Mouse (Mus musculus): ENCODE results near the gene Rpp38. TPM values are rescaled to one million over a fixed set of nuclear protein-coding genes. Genes with fewer than 3 reads are reported as not detected.

The Rpp38 gene
- polyA plus RNA-seq (2012): 1.5 and 1.8 TPM in 2 replicates

- TF ChIP-seq GATA1 (IDR thresholded peaks at IDR 0.05; ENCODE audit: low read length): no peak
Observed at GRCm38 (mm10) chr2:3332484-3333242, at the start of gene Rpp38. Gene Rpp38, minus strand, starts transcription at chr2:3332643.

GRCm38 (mm10) chr2:3365127-3365526, 32.7 kb upstream of the Rpp38 start:
- TF ChIP-seq GATA1 (IDR thresholded peaks at IDR 0.05; ENCODE audit: low read length): no peak

- no peak for TF ChIP-seq GATA1 (IDR thresholded peaks at IDR 0.05; ENCODE audit: low read length)
Observed at GRCm38 (mm10) chr2:3361067-3361466, 28.6 kb upstream of the Rpp38 start.

- TF ChIP-seq GATA1 (IDR thresholded peaks at IDR 0.05; ENCODE audit: low read length): no peak
Observed at GRCm38 (mm10) chr2:3357887-3358286, 25.4 kb upstream of the Rpp38 start.

GRCm38 (mm10) chr2:3356311-3356710, 23.9 kb upstream of the Rpp38 start:
- TF ChIP-seq GATA1 (IDR thresholded peaks at IDR 0.05; ENCODE audit: low read length): no peak

GRCm38 (mm10) chr2:3355793-3356192, 23.4 kb upstream of the Rpp38 start:
- TF ChIP-seq GATA1 (IDR thresholded peaks at IDR 0.05; ENCODE audit: low read length): no peak

- no peak for TF ChIP-seq GATA1 (IDR thresholded peaks at IDR 0.05; ENCODE audit: low read length)
Observed at GRCm38 (mm10) chr2:3353160-3353559, 20.7 kb upstream of the Rpp38 start.

GRCm38 (mm10) chr2:3348919-3349318, 16.5 kb upstream of the Rpp38 start:
- no peak for TF ChIP-seq GATA1 (IDR thresholded peaks at IDR 0.05; ENCODE audit: low read length)

GRCm38 (mm10) chr2:3348422-3348821, 16.0 kb upstream of the Rpp38 start:
- no peak for TF ChIP-seq GATA1 (IDR thresholded peaks at IDR 0.05; ENCODE audit: low read length)

GRCm38 (mm10) chr2:3335611-3336301, 3.3 kb upstream of the Rpp38 start, which contains the start of gene Acbd7:
Gene Acbd7, plus strand, starts transcription at chr2:3336168.
- no peak for TF ChIP-seq GATA1 (IDR thresholded peaks at IDR 0.05; ENCODE audit: low read length)

- no peak for TF ChIP-seq GATA1 (IDR thresholded peaks at IDR 0.05; ENCODE audit: low read length)
Observed at GRCm38 (mm10) chr2:3333761-3334160, 1.3 kb upstream of the Rpp38 start.

GRCm38 (mm10) chr2:3332056-3332455, 387 bp downstream of the Rpp38 start:
- TF ChIP-seq GATA1 (IDR thresholded peaks at IDR 0.05; ENCODE audit: low read length): no peak

- TF ChIP-seq GATA1 (IDR thresholded peaks at IDR 0.05; ENCODE audit: low read length): no peak
Observed at GRCm38 (mm10) chr2:3331071-3331703, 1.3 kb downstream of the Rpp38 start.

GRCm38 (mm10) chr2:3327351-3327750, 5.1 kb downstream of the Rpp38 start:
- no peak for TF ChIP-seq GATA1 (IDR thresholded peaks at IDR 0.05; ENCODE audit: low read length)

- no peak for TF ChIP-seq GATA1 (IDR thresholded peaks at IDR 0.05; ENCODE audit: low read length)
Observed at GRCm38 (mm10) chr2:3326547-3326946, 5.9 kb downstream of the Rpp38 start.

GRCm38 (mm10) chr2:3324381-3325130, 7.9 kb downstream of the Rpp38 start:
- no peak for TF ChIP-seq GATA1 (IDR thresholded peaks at IDR 0.05; ENCODE audit: low read length)
